9 mouse cellular contexts compared by ENCODE assay signal in genomic region chr1:55089498-55090064, GRCm38 (mm10). TPM values are rescaled to one million over a fixed set of nuclear protein-coding genes. Genes with fewer than 3 reads are reported as not detected.
DNase-seq lines count a peak whose midpoint lies in the region; ATAC-seq lines count a peak whose summit lies in the region.
"Had no signal": no experiment of that assay in that cellular context is flagged by ENCODE, and none has a peak within 500 bp of the region (broad histone marks: within the 10 kb centered on the region; RNA-seq: fewer than 3 reads in every experiment).

No protein-coding gene starts in this region.

- no peaks in the 10 kb centered on the region for H3K27me3 ChIP-seq in kidney, embryonic 16.5 days (ENCODE audit: insufficient read depth, low read length)
- H3K27me3 ChIP-seq in embryonic facial prominence, embryonic 12.5 days: no peaks in the 10 kb centered on the region
- no peaks in the 10 kb centered on the region for H3K27me3 ChIP-seq in intestine, embryonic 16.5 days (replicated peaks; ENCODE audit: control insufficient read depth, insufficient read depth, low read length)
- no peaks in the 10 kb centered on the region for H3K27me3 ChIP-seq in neural tube, embryonic 12.5 days (replicated peaks)

- whole genome bisulfite sequencing in kidney, embryonic 16.5 days: 82% methylated on average over 5 of the region's 5 CpGs
- WGBS in embryonic facial prominence, embryonic 12.5 days: 88% methylated on average over 5 of the region's 5 CpGs
- 76% methylated on average over 5 of the region's 5 CpGs for WGBS in intestine, embryonic 16.5 days
- WGBS in neural tube, embryonic 12.5 days: 91% methylated on average over 5 of the region's 5 CpGs

- H3K4me2 ChIP-seq in kidney, embryonic 16.5 days (replicated peaks; ENCODE audit: low read depth, low read length): peak overlapping the region; percentile 81
- H3K4me2 ChIP-seq in embryonic facial prominence, embryonic 12.5 days (replicated peaks): peak overlapping the region; percentile 92
- peak overlapping the region; percentile 63 for H3K4me2 ChIP-seq in intestine, embryonic 16.5 days (ENCODE audit: low read depth, low read length)
- peak overlapping the region; percentile 84 for H3K4me2 ChIP-seq in neural tube, embryonic 12.5 days (replicated peaks)

- H3K27ac ChIP-seq in kidney, embryonic 16.5 days (ENCODE audit: low read length): peak overlapping the region; percentile 38; the same call in 1 of the 2 replicates
- H3K27ac ChIP-seq in embryonic facial prominence, embryonic 12.5 days: no peak overlapping the region
- H3K27ac ChIP-seq in intestine, embryonic 16.5 days (ENCODE audit: low read length): peak overlapping the region; percentile 63
- no peak overlapping the region for H3K27ac ChIP-seq in neural tube, embryonic 12.5 days

- no peaks in the 10 kb centered on the region for H3K9me3 ChIP-seq in kidney, embryonic 16.5 days (ENCODE audit: low read length)
- H3K9me3 ChIP-seq in embryonic facial prominence, embryonic 12.5 days: no peaks in the 10 kb centered on the region
- no peaks in the 10 kb centered on the region for H3K9me3 ChIP-seq in intestine, embryonic 16.5 days (ENCODE audit: control insufficient read depth, low read length)
- H3K9me3 ChIP-seq in neural tube, embryonic 12.5 days: no peaks in the 10 kb centered on the region

- no peak for ATAC-seq in kidney, embryonic 16.5 days (ENCODE audit: low FRiP score, low TSS enrichment)
- no peak for ATAC-seq in embryonic facial prominence, embryonic 12.5 days (ENCODE audit: insufficient number of reproducible peaks, insufficient read depth, low FRiP score, low TSS enrichment)
- no peak for ATAC-seq in intestine, embryonic 16.5 days
- no peak for ATAC-seq in neural tube, embryonic 12.5 days (ENCODE audit: low FRiP score, low read depth)

- DNase-seq in kidney, postnatal 14 days: no peak
- DNase-seq in urinary bladder, adult 2 months (ENCODE audit: low spot score): no peak
- no peak for DNase-seq in left cerebral cortex, adult 18-20 months (ENCODE audit: low spot score in 2 of 2)
- no peak for DNase-seq in urinary bladder, postnatal 36 days (ENCODE audit: low spot score in 2 of 2)
- DNase-seq: adrenal gland, postnatal 10 days had no signal

- peak overlapping the region; percentile 98 for H3K9ac ChIP-seq in kidney, embryonic 16.5 days (replicated peaks; ENCODE audit: low read length)
- H3K9ac ChIP-seq in embryonic facial prominence, embryonic 12.5 days: peak overlapping the region; percentile 94
- peak overlapping the region; percentile 69 for H3K9ac ChIP-seq in intestine, embryonic 16.5 days (ENCODE audit: low read depth, low read length)
- no peak overlapping the region for H3K9ac ChIP-seq in neural tube, embryonic 12.5 days

- H3K36me3 ChIP-seq in kidney, embryonic 16.5 days (ENCODE audit: insufficient read depth, low read length): peaks cover 18% of the 10 kb centered on the region
- peaks cover 29% of the 10 kb centered on the region for H3K36me3 ChIP-seq in embryonic facial prominence, embryonic 12.5 days
- H3K36me3 ChIP-seq in intestine, embryonic 16.5 days (ENCODE audit: control insufficient read depth, insufficient read depth, low read length): 0 out of 2 replicates have a peak, but pooled peaks cover 6% of the 10 kb centered on the region
- H3K36me3 ChIP-seq in neural tube, embryonic 12.5 days: peaks cover 22% of the 10 kb centered on the region; the same call in 1 of the 2 replicates

- H3K4me3 ChIP-seq in kidney, embryonic 16.5 days (ENCODE audit: low read length): peak overlapping the region; percentile 97
- peak overlapping the region; percentile 9; the same call in 1 of the 2 replicates for H3K4me3 ChIP-seq in embryonic facial prominence, embryonic 12.5 days
- H3K4me3 ChIP-seq in intestine, embryonic 16.5 days (ENCODE audit: low read length): peak overlapping the region; percentile 96
- H3K4me3 ChIP-seq in neural tube, embryonic 12.5 days: no peak overlapping the region

- peaks cover 25% of the 10 kb centered on the region for H3K4me1 ChIP-seq in kidney, embryonic 16.5 days (ENCODE audit: insufficient read depth, low read length)
- peaks cover 22% of the 10 kb centered on the region for H3K4me1 ChIP-seq in embryonic facial prominence, embryonic 12.5 days
- H3K4me1 ChIP-seq in intestine, embryonic 16.5 days (ENCODE audit: control insufficient read depth, insufficient read depth, low read length): peaks cover 12% of the 10 kb centered on the region
- peaks cover 24% of the 10 kb centered on the region for H3K4me1 ChIP-seq in neural tube, embryonic 12.5 days

RNA-seq across cellular contexts. Expression of gene Hspd1, which starts 1.5 kb away (rescaled TPM):
- polyA plus RNA-seq in kidney, embryonic 16.5 days (2015; fragmentation: Nextera tagmentation; extraction: Ambion mirVana): 480 and 498 TPM in 2 replicates
- 349 and 370 TPM in 2 replicates for polyA plus RNA-seq in embryonic facial prominence, embryonic 12.5 days (2016; fragmentation: Nextera tagmentation; extraction: Ambion mirVana)
- polyA plus RNA-seq in intestine, embryonic 16.5 days (2015; fragmentation: Nextera tagmentation; extraction: Ambion mirVana): 681 and 748 TPM in 2 replicates
- 338 TPM in 2 replicates for polyA plus RNA-seq in neural tube, embryonic 12.5 days (2016; fragmentation: Nextera tagmentation; extraction: Ambion mirVana)
- 81.3 and 84.3 TPM in 2 replicates for polyA plus RNA-seq in urinary bladder, adult 2 months (2012; rRNA removed)
- total RNA-seq in left cerebral cortex, adult 18-20 months (2021): 100 to 1,000 TPM; 163 to 173 TPM

RNA-seq across cellular contexts. Expression of gene Hspe1, which starts 1.6 kb away (rescaled TPM):
- polyA plus RNA-seq in kidney, embryonic 16.5 days (2015; fragmentation: Nextera tagmentation; extraction: Ambion mirVana): 404 and 411 TPM in 2 replicates
- 427 and 440 TPM in 2 replicates for polyA plus RNA-seq in embryonic facial prominence, embryonic 12.5 days (2016; fragmentation: Nextera tagmentation; extraction: Ambion mirVana)
- 686 and 742 TPM in 2 replicates for polyA plus RNA-seq in intestine, embryonic 16.5 days (2015; fragmentation: Nextera tagmentation; extraction: Ambion mirVana)
- polyA plus RNA-seq in neural tube, embryonic 12.5 days (2016; fragmentation: Nextera tagmentation; extraction: Ambion mirVana): 329 and 346 TPM in 2 replicates
- polyA plus RNA-seq in urinary bladder, adult 2 months (2012; rRNA removed): 149 and 170 TPM in 2 replicates
- total RNA-seq in left cerebral cortex, adult 18-20 months (2021): 10 to 100 TPM; 88.8 to 95.2 TPM

RNA-seq across cellular contexts. Expression of gene Coq10b, which starts 37.0 kb away (rescaled TPM):
- 15.3 and 16.5 TPM in 2 replicates for polyA plus RNA-seq in kidney, embryonic 16.5 days (2015; fragmentation: Nextera tagmentation; extraction: Ambion mirVana)
- 20.9 and 22.9 TPM in 2 replicates for polyA plus RNA-seq in embryonic facial prominence, embryonic 12.5 days (2016; fragmentation: Nextera tagmentation; extraction: Ambion mirVana)
- 13.8 and 15.8 TPM in 2 replicates for polyA plus RNA-seq in intestine, embryonic 16.5 days (2015; fragmentation: Nextera tagmentation; extraction: Ambion mirVana)
- 30.4 and 31.5 TPM in 2 replicates for polyA plus RNA-seq in neural tube, embryonic 12.5 days (2016; fragmentation: Nextera tagmentation; extraction: Ambion mirVana)
- polyA plus RNA-seq in urinary bladder, adult 2 months (2012; rRNA removed): 63.1 and 78.4 TPM in 2 replicates
- 10 to 100 TPM; 32.2 to 34.1 TPM for total RNA-seq in left cerebral cortex, adult 18-20 months (2021)

RNA-seq across cellular contexts. Expression of gene Mob4, which starts 41.5 kb away (rescaled TPM):
- polyA plus RNA-seq in kidney, embryonic 16.5 days (2015; fragmentation: Nextera tagmentation; extraction: Ambion mirVana): 134 and 139 TPM in 2 replicates
- 147 and 155 TPM in 2 replicates for polyA plus RNA-seq in embryonic facial prominence, embryonic 12.5 days (2016; fragmentation: Nextera tagmentation; extraction: Ambion mirVana)
- polyA plus RNA-seq in intestine, embryonic 16.5 days (2015; fragmentation: Nextera tagmentation; extraction: Ambion mirVana): 139 and 155 TPM in 2 replicates
- 158 and 165 TPM in 2 replicates for polyA plus RNA-seq in neural tube, embryonic 12.5 days (2016; fragmentation: Nextera tagmentation; extraction: Ambion mirVana)
- polyA plus RNA-seq in urinary bladder, adult 2 months (2012; rRNA removed): 47.7 and 50.7 TPM in 2 replicates
- 10 to 100 TPM; 55.3 to 59.4 TPM for total RNA-seq in left cerebral cortex, adult 18-20 months (2021)

Comparison
In these comparisons a context has a peak if more than half of its experiments do, and no peak if none do; other contexts are left out.
1. H3K27ac ChIP-seq: peak in kidney, embryonic 16.5 days (single experiment) and intestine, embryonic 16.5 days (single experiment); none in embryonic facial prominence, embryonic 12.5 days (single experiment) and neural tube, embryonic 12.5 days (single experiment).
2. Peak in every context shown above with its lines, with median percentiles within 50 percentile points of each other: H3K4me2 ChIP-seq.